Mouse (Mus musculus) liver, postnatal 0 days (tissue): ENCODE data around the gene Chrm1. TPM values are rescaled to one million over a fixed set of nuclear protein-coding genes. Genes with fewer than 3 reads are reported as not detected.

Experiments
- ATAC-seq: fragments of 200-750 bp; cut with Nextera tagmentation; 2 replicates; pipeline ENCODE4 v1.8.0; 2017; ENCODE audit warnings: mild to moderate bottlenecking, moderate library complexity
- DNase-seq: peaks from one replicate; pipeline ENCODE4 v3.0.0-alpha.2; 2016
- H3K27ac ChIP-seq: fragments of 300-500 bp; sonication (generic); 2 replicates; pipeline ENCODE4 v1.5.1; 2014; ENCODE audit warnings: antibody characterized with exemption, moderate library complexity, mild to moderate bottlenecking, low read depth
- H3K27me3 ChIP-seq: fragments of 300-500 bp; sonication (generic); 2 replicates; pipeline ENCODE4 v1.6.1; 2014; ENCODE audit warnings: low read length, control low read depth, mixed read lengths; ENCODE audit not compliant: insufficient read depth
- H3K36me3 ChIP-seq: fragments of 300-500 bp; sonication (generic); replicated peaks from 2 replicates; pipeline ENCODE4 v1.6.1; 2014; ENCODE audit warnings: mild to moderate bottlenecking, control low read depth, low read length, moderate library complexity, mixed read lengths; ENCODE audit not compliant: insufficient read depth
- H3K4me1 ChIP-seq: fragments of 300-500 bp; sonication (generic); 2 replicates; pipeline ENCODE4 v1.6.1; 2014; ENCODE audit warnings: antibody characterized with exemption, mild to moderate bottlenecking, control low read depth; ENCODE audit not compliant: insufficient read depth
- H3K4me2 ChIP-seq: fragments of 300-500 bp; sonication (generic); 2 replicates; pipeline ENCODE4 v1.6.1; 2014; ENCODE audit warnings: low read depth, mild to moderate bottlenecking, low read length, moderate library complexity, mixed read lengths
- H3K4me3 ChIP-seq: fragments of 300-500 bp; sonication (generic); 2 replicates; pipeline ENCODE4 v1.5.1; 2014; ENCODE audit warnings: low read depth, low read length
- H3K9ac ChIP-seq: fragments of 300-500 bp; sonication (generic); replicated peaks from 2 replicates; pipeline ENCODE4 v1.6.1; 2014; ENCODE audit warnings: mild to moderate bottlenecking, moderate library complexity
- H3K9me3 ChIP-seq: fragments of 300-500 bp; sonication (generic); 2 replicates; pipeline ENCODE4 v1.6.1; 2016; ENCODE audit warnings: mild to moderate bottlenecking, control low read depth, low read length, mixed read lengths
- CTCF ChIP-seq: sonication (generic); IDR thresholded peaks from 2 replicates; pipeline ENCODE4 v1.5.1; 2016; ENCODE audit warnings: antibody characterized with exemption, low read depth
- EP300 ChIP-seq: IDR thresholded peaks from 2 replicates; pipeline ENCODE4 v1.6.1; 2016; ENCODE audit warnings: antibody characterized with exemption, low read depth, mild to moderate bottlenecking
- WGBS: fragments of 180-500 bp; shearing (Covaris S2); extraction: QIAGEN DNeasy Blood & Tissue Kit; methylation state at CpG from one replicate; pipeline ENCODE4 v1.1.7; 2014; ENCODE audit not compliant: insufficient replicate concordance; 5-methylcytosine and 5-hydroxymethylcytosine counted together
- polyA plus RNA-seq: library from polyadenylated mRNA; unstranded; fragments of >200 nt; fragmentation: Nextera tagmentation; extraction: Ambion mirVana; gene quantifications from 2 replicates; pipeline ENCODE4 v1.2.1, GENCODE M21; 2015

Gene Chrm1
- polyA plus RNA-seq, 1 experiment from 2014 or later = not detected

DNA sequence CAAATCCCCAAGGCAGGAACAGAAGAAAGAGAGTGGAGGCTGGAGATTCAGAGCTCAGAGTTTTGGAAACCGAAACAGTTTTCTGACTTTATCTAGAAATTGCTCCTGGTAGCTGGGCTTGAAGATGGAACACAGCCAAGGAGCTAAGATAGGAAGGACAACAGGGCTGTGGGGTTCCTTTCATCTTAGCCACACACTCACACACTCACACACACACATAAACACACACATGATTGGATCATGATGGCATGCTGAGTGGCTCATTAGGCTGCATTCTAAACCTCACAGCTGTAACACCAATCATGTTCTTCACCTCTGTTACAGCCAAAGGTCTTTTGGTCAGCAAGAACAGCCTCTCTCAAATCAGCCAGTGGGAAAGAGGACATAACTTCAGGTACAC is 31.6 kb upstream of the Chrm1 start:
- Histone ChIP-seq H3K9ac (no peak overlapping the region), H3K9me3 (no peaks in the 10 kb centered on the region), H3K27ac (no peak overlapping the region), H3K4me2 (no peak overlapping the region), H3K36me3 (no peaks in the 10 kb centered on the region), H3K4me3 (no peak overlapping the region), H3K27me3 (no peaks in the 10 kb centered on the region), H3K4me1 (peaks cover 4% of the 10 kb centered on the region; the same call in 1 of the 2 replicates)
- ATAC-seq = no peak
- 74% methylated on average over 1 of the region's 1 CpGs for WGBS
- TF ChIP-seq EP300 (no peak), CTCF (no peak)
- no peak for DNase-seq

GRCm38 (mm10) chr19:8642086-8642485 is 21.5 kb upstream of the Chrm1 start:
- Histone ChIP-seq H3K4me3 (no peak overlapping the region), H3K36me3 (no peaks in the 10 kb centered on the region), H3K9me3 (no peaks in the 10 kb centered on the region), H3K4me2 (no peak overlapping the region), H3K27ac (no peak overlapping the region), H3K9ac (no peak overlapping the region), H3K4me1 (no peaks in the 10 kb centered on the region), H3K27me3 (no peaks in the 10 kb centered on the region)
- DNase-seq = no peak
- 24% methylated on average over 5 of the region's 5 CpGs for WGBS
- ATAC-seq = no peak
- TF ChIP-seq CTCF (no peak), EP300 (no peak)

DNA sequence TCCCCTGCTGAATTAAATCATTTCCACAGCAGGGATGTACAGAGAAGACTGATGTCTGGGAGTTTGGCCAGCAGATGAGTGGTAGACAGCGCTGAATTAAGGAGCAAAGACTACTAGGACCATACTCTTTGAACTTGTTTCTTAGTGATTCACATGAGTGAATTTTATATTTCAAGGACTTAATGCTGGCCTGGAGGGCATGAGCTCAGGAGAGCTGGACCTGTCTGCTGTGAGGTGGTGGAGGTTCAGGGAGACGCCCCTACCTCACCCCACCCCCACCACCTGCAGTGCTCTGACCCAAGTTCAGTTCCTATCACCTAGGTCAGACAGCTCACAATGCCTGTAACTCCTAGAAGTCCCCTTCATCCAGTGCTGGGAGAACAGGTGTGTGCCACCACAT is 17.2 kb upstream of the Chrm1 start:
- H3K27ac ChIP-seq = no peak overlapping the region
- TF ChIP-seq EP300 = no peak
- no peak for TF ChIP-seq CTCF
- WGBS = 69% methylated on average over 2 of the region's 2 CpGs
- H3K9ac ChIP-seq = no peak overlapping the region
- H3K4me2 ChIP-seq = no peak overlapping the region
- ATAC-seq (no peak), DNase-seq (no peak)
- H3K4me3 ChIP-seq = no peak overlapping the region
- no peaks in the 10 kb centered on the region for H3K27me3 ChIP-seq
- H3K4me1 ChIP-seq = no peaks in the 10 kb centered on the region
- H3K9me3 ChIP-seq = no peaks in the 10 kb centered on the region
- H3K36me3 ChIP-seq = no peaks in the 10 kb centered on the region

DNA sequence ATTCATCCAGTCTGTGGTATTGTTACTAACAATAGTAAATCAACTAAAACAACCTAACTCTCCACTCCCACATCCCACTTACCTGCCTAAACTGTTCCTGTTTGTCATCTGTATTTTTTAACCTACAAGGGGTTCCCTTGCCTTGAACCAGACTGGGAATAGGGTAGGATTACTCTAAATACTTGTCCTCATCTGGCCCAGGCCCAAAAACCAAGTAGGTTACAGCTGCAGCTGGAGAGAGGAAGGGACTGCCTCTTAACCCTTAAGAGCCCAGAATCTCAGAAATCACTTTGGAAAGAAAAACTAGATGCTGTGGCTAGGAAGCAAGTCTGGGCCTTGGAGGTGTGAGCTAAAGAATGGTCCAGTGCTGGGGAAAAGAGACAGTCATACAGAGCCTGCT is 7.8 kb upstream of the Chrm1 start:
- no peaks in the 10 kb centered on the region for H3K9me3 ChIP-seq
- H3K27me3 ChIP-seq = no peaks in the 10 kb centered on the region
- no peaks in the 10 kb centered on the region for H3K36me3 ChIP-seq
- no peak overlapping the region for H3K4me3 ChIP-seq
- no peak overlapping the region for H3K4me2 ChIP-seq
- ATAC-seq = no peak
- TF ChIP-seq CTCF (no peak), EP300 (no peak)
- no peaks in the 10 kb centered on the region for H3K4me1 ChIP-seq
- no peak overlapping the region for H3K27ac ChIP-seq
- DNase-seq = no peak
- H3K9ac ChIP-seq = no peak overlapping the region

DNA sequence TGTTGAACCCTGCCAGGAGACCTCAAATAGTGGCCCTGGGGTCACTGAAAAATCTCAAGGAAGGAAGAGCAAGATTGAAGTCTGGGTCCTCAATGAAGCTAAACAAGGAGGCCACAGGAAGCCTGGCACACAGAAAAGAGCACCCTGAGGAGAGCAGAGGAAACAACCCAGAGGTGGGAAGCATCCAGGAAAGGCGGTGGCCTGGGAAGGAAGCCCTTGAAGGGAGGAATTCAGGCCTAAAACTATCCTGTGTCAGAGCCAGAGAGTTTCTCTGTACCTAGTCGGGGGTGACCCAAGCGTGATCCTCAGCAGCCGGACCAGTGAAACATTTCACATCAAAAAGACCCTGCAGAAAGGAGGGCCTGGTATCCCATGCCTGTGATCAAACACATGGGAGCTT is 7.2 kb upstream of the Chrm1 start:
- Histone ChIP-seq H3K9me3 (no peaks in the 10 kb centered on the region), H3K9ac (no peak overlapping the region), H3K27me3 (no peaks in the 10 kb centered on the region), H3K4me2 (no peak overlapping the region), H3K36me3 (no peaks in the 10 kb centered on the region), H3K27ac (no peak overlapping the region), H3K4me3 (no peak overlapping the region), H3K4me1 (no peaks in the 10 kb centered on the region)
- no peak for ATAC-seq
- no peak for DNase-seq
- 67% methylated on average over 4 of the region's 4 CpGs for WGBS
- no peak for TF ChIP-seq EP300
- no peak for TF ChIP-seq CTCF

- H3K9ac ChIP-seq = no peak overlapping the region
- WGBS = 2% methylated on average over 35 of the region's 35 CpGs
- H3K9me3 ChIP-seq = no peaks in the 10 kb centered on the region
- DNase-seq = no peak
- H3K27ac ChIP-seq = no peak overlapping the region
- H3K4me3 ChIP-seq = peak overlapping the region; percentile 42
- peak overlapping the region; percentile 76 for H3K4me2 ChIP-seq
- no peaks in the 10 kb centered on the region for H3K27me3 ChIP-seq
- no peaks in the 10 kb centered on the region for H3K36me3 ChIP-seq
- H3K4me1 ChIP-seq = peaks cover 17% of the 10 kb centered on the region
- TF ChIP-seq EP300 (no peak), CTCF (no peak)
- ATAC-seq = peak; percentile 20; the same call in 1 of the 2 replicates
Measured at GRCm38 (mm10) chr19:8661821-8662307, 1.7 kb upstream of the Chrm1 start.

DNA sequence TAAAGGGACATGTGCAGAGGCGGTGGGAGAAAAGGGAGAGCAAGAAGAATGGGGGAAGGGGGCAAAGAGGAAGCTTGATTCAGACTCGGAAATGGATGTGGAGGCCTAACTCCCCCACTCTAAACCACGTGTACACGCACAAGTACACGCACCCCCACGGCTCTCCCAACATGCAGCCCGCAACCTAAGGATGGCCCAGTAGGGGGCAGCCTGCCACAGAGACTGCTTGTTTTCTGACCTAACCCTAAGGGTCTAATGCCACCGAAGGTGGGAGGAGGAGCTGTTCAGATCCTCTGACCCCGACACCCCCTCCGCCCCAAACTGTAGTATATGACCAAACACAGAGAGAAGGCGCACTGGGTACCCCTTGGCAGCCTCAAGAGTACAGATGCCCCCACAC is 1.3 kb upstream of the Chrm1 start:
- WGBS = 4% methylated on average over 11 of the region's 11 CpGs
- Histone ChIP-seq H3K27ac (no peak overlapping the region), H3K4me2 (peak overlapping the region; percentile 76), H3K36me3 (no peaks in the 10 kb centered on the region), H3K4me1 (peaks cover 17% of the 10 kb centered on the region), H3K4me3 (peak overlapping the region; percentile 42), H3K9me3 (no peaks in the 10 kb centered on the region), H3K27me3 (no peaks in the 10 kb centered on the region), H3K9ac (no peak overlapping the region)
- peak; percentile 74 for DNase-seq
- peak; percentile 60; the same call in 1 of the 2 replicates for ATAC-seq
- TF ChIP-seq EP300 (no peak), CTCF (peak; percentile 75)
